Mouse (Mus musculus): ENCODE results near the gene Bloc1s6.

- TF ChIP-seq POLR2A (IDR thresholded peaks at IDR 0.05; ENCODE audit: low read depth, low read length), result no peak
- no peak for TF ChIP-seq CTCF (IDR thresholded peaks at IDR 0.05; ENCODE audit: borderline replicate concordance, insufficient read depth, low read length)
Measured at GRCm38 (mm10) chr2:122783730-122784129, 45.4 kb downstream of the Bloc1s6 start.
